Mouse (Mus musculus) lung, postnatal 4 days (tissue): Measurements from ENCODE around the gene Krt6a.
"Not testable (repeated sequence)": the region's sequence is repeated elsewhere in the genome, so short reads cannot be mapped to it uniquely, and the experiment has no call there.

ENCODE experiments used
- DNase-seq, 2 experiments: peaks; one replicate each; pipeline ENCODE4 v3.0.0; 2021

The Krt6a gene

DNA sequence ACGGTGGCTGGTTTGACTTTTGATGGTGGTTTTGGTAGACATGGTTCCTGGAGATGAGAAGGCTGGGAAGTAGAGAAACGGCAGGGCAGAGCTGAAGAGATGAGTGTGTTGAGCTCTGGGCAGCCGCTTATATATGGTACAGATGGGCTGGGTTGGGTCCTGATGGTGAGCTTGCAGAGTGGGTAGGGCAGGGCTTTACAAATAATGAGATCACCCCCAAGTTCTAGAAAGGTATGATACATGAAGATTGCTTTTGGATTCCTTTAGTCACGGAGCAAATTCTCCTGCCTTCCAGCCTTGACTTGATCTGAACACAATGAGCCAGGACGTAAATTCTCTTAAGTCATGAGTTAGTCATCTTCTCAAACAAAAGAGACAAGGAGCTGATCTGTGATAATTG is at the start of gene Krt6a:
Gene Krt6a, minus strand, starts transcription at position 101 of the 400 bp plus-strand sequence.
- DNase-seq: no peak

DNA sequence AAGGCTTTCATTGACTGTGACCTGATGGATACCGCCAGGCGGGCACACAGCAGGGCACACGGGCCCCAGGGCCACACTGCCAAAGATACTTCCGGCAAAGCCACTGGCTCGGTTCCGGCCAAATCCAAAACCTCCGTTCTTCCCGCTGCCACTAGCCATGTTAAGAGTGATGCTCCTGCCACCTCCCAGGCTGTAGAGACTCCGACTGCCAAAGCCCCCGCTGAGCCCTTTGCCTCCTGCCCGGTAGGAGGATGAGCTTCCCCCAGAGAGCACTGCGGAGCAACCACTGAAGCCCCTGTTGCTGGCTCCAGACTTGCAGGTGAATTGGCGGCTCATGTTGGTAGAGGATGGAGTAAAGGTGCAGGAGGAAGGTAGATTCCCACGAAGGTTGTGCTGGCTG is 48.6 kb upstream of the Krt6a start, which contains the start of gene Krt71:
Gene Krt71, minus strand, starts transcription at position 399 of the 400 bp plus-strand sequence.
- DNase-seq: no peak

DNA sequence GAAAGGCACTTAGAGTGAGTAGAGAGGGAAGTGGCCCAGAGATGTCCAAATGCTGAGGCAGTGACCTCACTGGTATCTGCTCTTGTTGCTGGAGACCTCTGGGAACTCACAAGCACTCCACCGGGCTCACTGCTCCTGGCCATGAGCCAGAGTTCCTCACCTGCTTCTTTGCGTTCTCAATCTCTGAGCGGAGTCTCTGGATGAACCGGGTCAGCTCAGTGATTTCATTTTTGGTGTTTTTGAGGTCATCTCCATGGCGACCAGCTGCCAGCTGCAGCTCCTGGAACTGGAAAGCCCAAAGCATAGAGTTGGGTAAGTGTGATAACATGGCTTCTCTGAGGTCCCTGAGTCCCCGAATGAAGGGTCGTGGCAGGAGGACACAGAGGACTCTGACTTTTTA is 43.7 kb upstream of the Krt6a start:
- DNase-seq: peak in 1 of 2 experiments; percentile 30

DNA sequence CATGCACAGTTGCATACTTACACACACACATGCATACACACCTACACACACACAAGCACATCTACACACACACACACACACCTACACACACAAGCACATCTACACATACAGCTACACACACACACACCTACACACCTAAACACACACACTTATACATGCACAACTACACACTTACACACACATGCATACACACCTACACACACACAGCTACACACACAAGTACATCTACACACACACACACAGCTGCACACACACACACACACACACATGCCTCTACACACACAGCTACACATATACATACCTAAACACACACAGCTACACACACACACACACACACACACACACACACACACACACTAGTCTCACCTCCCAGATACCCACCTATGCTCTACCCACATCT is 36.5 kb upstream of the Krt6a start:
- no peak for DNase-seq

DNA sequence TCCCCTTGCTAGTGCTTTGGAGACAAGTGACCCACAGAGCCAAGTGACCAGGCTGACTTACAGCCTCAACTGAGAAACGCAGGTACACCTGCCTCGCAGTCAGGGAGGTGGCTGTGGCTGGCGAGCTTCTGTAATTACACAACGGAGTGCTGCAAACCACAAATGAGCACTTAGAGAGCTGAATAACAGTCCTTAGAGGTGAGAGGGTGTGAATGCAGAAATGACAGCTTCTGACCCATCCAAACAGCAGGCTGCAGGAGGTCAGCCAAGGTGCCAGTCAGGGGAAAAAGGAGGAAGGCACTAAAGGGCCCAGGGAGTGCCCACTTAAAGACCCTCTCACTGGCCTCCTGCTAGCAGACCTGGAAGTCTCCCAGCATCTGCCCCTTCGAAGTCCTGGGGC is 30.6 kb upstream of the Krt6a start:
- DNase-seq: no peak

DNA sequence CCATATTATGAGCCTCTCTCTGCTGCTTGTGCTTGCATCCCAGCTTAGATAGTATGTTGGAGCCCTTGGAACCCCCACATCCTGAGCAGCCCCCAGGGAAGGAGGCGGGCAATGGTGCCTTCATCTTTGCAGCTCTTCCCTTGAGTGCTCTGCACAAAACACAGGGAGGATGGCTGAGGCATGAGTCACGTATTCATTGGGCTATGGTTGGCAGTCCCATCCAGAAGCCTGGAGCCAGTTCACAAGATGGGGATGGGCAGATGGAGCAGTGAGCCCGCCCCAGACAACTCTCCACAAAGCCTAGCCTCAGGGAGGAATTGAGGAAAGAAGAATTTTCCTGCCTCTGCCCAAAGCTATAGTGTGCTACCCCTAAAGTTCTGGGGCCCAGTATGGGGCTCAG is 21.7 kb upstream of the Krt6a start:
- no peak for DNase-seq

DNA sequence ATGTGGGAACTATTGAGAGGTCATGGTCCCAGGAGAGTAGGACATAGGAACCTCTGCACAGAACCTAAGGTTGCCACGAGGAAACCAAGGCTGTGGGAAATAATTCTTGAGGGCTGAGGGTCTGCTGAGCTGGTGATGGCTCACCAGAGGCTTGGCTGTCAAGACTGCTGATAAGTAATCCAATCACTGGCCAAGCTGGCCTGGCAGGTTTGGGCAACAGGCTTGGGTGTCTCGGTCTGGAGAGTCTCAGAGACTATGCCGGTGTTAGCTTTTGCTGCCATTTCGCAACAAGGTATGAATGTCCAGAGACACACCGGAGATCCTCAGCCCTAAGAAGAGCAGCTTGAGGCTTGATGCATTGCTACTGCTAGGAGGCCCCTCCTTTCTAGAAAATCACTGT is 20.2 kb upstream of the Krt6a start:
- no peak for DNase-seq

DNA sequence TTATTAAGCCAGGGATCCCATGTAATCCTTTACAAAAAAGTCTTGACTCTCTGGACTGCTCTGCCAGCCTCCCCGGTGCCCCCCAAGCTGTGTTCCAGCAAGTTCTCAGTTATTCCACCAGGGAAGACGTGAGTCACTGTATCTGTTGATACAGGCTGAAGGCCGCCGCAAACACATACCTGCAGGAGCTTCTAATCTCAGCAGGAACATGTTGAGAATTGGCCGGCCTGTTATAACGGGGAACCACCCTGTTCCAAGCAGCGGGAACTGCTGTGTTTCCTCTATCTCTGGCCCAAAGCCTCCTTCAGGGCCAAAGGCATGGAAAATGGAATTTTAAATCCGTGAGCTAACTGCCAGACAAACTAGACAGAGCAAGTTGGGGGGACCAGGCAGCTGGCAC is 19.6 kb upstream of the Krt6a start:
- DNase-seq: no peak

DNA sequence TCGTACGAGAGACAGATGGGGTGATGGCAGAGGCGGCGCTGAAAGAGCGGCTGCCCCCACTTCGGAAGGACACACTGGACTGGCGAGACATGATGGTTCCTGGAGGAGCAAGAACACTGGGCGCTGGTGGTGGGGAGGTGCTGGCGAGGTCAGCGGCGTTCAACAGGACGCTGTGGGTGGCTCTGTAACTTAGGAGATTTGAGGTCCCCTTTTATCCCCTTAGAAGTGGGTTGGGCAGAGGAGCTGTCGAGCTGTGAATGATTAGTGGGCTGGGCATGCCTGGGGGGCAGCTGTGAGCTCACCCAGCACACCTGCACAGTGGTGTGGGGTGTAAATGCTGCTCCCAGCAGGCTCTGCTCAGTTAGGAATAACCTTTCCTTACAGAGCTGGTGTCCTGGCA is 18.6 kb upstream of the Krt6a start, which contains the start of gene Krt5:
Gene Krt5, minus strand, starts transcription at position 179 of the 400 bp plus-strand sequence.
- no peak for DNase-seq

DNA sequence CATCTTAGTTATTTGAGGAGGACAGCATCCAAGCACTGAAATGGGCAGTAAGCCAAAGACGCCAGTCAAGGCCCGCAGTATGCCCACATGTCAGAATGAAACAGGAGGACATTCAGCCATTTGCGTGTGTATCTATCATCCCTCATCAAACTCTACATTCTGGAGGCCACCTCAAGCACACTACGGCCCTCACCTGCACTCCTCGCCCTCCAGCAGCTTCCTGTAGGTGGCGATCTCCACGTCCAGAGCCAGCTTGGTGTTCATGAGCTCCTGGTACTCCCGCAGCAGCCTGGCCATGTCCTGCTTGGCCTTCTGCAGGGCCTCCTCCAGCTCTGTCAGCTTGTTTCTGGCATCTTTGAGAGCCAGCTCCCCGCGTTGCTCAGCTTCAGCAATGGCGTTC is 14.6 kb upstream of the Krt6a start:
- peak in 1 of 2 experiments; percentile 9 for DNase-seq

DNA sequence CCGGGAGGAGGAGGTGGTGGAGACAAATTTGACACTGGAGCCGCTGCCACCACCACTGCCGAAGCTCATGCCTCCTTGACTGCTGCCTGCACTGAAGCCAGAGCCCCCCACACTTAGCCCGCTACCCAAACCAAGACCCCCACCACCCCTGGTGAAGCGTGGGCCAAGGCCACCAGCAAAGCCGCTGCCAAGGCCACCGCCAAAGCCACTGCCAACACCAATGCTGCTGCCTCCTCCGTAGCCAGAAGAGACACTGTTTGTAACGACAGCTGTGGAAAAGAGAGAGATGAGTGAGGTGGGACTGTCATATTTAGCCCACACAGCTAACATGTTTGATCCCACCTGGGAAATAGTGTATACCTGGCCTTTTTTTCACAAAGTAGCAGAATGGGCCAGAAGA is 13.3 kb upstream of the Krt6a start:
- DNase-seq: no peak

DNA sequence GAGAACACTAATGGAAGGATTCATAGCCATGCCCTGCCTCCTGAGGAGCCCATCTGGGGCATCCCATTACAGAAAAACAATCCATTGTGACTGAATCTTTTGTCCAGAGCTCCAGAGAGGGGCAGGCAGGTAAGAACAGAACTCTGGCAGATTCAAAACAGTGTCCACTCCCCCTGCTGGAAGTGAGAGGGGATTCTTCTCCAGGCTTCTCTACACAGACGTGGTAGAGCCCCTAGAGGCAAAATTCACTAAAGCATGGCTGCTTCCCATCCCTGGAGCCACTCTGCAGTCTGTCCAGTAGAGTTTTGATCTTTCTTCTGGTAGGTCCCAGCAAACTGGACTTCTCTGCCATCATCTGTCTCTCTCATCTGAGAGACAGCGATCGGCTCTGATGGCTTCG is 10.0 kb upstream of the Krt6a start:
- DNase-seq: peak in 1 of 2 experiments; percentile 6

DNA sequence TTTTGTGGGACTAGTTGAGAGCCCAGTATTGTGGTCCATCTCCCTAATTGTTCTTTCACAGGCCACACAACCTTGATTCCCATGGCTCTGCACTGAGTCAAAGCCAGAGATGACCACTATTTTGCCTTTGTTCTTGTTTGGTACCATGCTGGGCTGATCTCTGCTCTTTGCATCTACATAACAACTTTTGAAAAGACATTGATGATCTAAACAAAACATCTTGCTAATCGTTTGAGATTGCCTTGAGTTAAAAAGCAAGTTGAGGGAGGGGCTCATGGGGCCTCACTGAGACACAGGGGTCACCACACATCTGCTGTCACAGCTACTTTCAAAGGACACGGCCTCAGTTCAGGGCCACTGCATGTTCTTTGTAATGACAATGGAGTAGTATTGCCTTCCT is 8.3 kb upstream of the Krt6a start:
- no peak for DNase-seq

DNA sequence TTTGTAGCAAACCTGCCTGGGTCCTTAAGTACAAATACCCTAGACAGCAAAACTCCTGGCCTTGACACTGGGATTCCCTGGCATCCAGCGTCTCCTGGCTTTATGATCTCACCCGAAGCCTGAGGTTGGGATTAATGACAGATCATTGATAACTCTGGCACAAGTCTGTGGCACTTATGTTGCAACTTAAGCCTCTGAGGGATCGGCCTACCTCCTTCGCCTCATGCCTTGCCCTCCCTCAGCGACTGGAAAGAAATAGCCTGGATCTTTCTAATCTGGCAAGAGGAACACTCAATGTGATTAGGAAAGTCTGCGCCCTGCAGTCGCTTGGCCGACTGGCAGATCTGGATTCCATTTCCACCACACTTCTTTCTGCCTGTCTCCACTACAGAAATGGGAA is 5.8 kb upstream of the Krt6a start:
- no peak for DNase-seq

DNA sequence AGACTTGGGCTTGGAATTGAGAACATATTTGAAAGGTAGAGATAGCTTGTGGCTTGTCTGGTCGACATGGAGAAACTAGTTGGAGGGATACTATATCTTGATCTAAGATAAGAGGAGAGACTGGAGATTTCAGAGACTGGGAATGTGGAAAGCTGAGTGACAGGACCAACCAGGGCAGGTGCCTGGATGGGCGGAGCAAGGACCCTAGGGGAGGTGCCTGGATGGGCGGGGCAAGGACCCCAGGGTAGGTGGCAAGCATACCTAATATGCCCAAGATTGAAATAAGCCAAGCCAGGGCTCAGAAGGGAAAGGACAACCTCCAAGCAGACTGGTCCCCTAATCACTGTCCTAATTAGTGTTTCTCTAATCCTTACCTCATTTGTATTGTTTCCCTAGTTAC is 5.1 kb upstream of the Krt6a start:
- no peak for DNase-seq

DNA sequence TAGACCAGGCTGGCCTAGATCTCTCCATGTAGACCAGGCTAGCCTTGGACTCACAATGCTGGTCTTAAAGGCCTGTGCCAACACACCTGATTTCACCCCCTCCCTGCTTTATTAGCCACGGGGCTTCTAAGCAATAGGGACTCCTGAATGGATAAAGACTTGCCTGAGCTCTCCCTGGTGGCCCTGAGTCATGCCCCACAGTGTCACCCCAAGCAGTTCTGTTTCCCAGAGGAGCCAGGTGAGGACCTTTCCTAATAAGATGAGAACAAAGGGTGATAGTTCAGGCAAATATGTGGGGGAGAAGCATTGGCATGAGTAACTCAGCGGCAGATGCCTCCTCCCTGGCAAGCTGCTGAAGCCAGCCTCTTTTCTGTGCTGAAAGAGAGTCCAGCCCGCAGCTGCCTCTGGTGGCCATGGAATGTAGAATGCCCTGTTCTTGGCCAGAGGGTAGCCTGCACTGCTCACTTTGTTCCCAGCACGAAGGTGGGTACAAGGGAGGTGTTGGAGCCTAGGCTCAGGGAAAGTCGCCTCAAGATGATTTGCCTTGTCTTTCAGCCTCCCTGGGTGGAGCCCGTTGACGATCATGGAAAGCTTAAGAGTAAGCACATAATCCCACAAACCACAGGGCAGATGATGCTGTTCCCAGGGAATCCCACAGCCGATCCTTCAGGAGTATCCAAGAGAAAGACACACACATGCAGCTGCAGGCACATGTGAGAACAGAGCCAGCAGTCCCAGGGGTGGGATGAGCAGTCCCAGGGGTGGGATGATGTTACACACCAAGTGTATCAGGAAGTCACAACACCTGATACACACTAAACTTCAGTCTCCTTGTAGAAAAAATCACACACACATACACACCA is 3.5 kb upstream of the Krt6a start:
- DNase-seq: no peak

DNA sequence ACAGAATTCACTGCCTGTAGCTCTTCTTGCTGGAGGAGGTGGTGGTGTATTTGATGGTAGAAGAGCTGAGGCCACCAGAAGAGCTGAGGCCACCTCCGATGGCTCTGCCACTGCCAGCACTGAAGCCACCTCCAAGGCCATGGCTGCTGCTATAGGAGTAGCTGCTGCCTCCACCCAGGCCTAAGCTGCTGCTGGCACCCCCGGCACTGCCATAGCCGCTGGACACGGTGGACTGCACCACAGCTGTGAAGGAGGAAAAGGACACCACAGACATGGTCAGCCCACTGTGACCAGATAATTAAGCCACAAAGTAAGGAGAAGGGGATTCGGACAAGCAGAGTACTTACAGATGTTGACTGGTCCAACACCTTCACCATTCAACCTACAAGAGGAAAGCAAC is 3.6 kb downstream of the Krt6a start:
- DNase-seq: not testable (repeated sequence)

DNA sequence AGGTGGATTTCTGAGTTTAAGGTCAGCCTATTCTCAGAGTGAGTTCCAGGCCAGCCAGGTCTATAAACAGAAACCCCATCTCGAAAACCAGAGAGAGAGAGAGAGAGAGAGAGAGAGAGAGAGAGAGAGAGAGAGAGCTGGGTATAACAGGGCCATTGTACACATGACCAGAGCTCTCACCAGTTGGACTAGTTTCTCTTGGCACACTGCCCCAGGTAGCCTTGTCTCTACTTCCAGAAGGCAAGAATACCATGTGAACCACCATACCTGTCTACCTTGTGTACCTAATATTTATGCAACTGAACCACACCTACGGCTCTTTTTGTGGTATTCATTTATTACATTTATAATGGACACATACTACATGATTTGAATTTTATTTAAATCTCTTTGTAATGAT is 5.9 kb downstream of the Krt6a start:
- DNase-seq: no peak

DNA sequence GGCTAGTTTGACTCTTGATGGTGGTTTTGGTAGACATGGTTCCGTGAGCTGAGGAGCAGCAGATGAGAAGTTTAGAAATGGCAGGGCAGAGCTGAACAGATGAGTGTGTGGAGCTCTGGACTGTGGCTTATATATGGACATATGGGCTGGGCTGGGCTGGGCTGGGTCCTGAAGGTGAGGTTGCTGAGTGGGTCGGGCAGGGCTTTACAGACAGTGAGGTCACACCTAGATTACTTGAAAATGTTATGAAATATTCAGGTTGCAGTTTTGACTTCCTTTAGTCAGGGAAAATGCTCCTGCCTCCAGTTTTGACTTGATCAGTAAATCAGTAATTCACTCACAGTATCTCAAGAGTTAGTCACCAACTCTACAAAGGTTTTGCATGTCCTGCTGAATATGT is 13.9 kb downstream of the Krt6a start, which contains the start of gene Krt6b:
Gene Krt6b, minus strand, starts transcription at position 101 of the 400 bp plus-strand sequence.
- no peak for DNase-seq

DNA sequence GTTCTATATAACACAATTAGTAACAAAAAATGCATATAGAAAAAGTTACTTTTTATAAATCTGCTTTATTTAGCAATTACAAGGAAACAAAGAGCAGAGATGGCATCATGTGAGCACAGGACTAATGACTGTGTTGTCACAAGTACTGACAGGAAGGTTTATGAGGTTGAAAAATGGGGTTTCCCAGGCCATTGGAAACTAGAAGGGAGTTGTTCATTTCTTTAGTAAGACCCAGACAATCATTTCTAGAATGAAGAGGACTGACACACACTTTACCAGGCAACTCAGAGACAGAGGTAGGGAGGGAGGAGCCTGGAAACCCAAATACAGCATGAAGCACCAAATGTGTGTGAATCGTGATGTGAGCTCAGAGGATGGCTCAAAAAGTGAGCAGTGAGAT is 18.1 kb downstream of the Krt6a start:
- DNase-seq: no peak

DNA sequence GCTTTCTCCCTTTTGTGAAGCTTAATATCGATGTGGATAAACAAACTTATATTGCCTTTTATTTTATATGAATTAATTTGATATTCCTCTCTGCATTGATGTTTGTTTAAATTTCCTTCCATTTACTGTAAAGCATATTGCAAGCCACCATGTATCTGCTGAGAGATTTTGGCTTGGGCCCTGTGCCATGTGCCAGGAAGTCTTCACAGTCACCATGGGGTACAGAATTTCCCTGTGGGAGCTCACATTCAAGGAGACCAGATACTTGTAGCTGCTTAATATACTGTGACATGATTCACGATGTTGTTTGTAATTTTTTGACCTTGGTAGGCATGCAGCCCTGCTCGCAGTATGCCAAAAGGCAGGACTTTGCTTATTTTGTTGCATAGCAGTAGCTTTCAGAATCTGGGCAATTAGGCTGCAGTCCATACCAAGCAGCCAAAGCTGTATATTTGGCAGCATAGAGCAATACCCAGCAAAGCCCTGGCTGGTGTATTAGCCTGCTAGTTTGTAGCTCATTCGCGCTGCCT is 41.3 kb downstream of the Krt6a start:
- no peak for DNase-seq

DNA sequence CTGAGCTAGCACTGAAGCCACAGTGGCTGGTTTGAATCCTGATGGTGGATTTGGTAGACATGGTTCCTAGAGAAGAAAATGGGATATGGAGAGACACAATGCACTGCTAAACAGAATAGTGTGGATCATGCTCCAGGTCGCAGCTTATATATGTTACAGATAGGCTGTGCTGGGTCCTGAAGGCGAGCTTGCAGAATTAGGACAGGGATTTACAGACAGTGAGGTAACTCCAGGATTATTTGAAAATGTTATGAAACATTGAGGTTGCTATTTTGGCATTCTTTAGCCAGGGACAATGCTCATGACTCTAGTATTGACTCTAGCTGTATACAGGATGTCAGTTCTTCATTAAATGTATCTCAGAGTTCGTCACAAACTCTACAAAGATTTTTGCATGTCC is 46.8 kb downstream of the Krt6a start, which contains the start of gene Gm5478:
Gene Gm5478, minus strand, starts transcription at position 101 of the 400 bp plus-strand sequence.
- DNase-seq: no peak
